Mouse (Mus musculus): ENCODE measurements at regions not wholly inside any gene's neighbourhood (a gene's known extent, or its start where the extent isn't known, plus 50 kb on each side); places are given as distances from the start of the nearest gene placed in this dataset.

GRCm38 (mm10) chr12:12177264-12178043 is 84.5 kb upstream of the Fam49a start:
- TF ChIP-seq HCFC1 (IDR thresholded peaks at IDR 0.05; ENCODE audit: borderline replicate concordance, insufficient read depth, low read length) (no peak), CHD2 (IDR thresholded peaks at IDR 0.05; ENCODE audit: low read depth, low read length) (no peak; the same call in 1 of the 2 replicates), ZC3H11A (IDR thresholded peaks at IDR 0.05; ENCODE audit: borderline replicate concordance, low read depth, low read length) (no peak)
